Mouse (Mus musculus) embryonic stem cell, embryonic (primary cell): Measurements from ENCODE around the gene Alkbh3.

ENCODE experiments used
- CTCF ChIA-PET, 4 experiments: fragments of 300-600 bp in 2 of 4; fragments of 350-600 bp in 2 of 4; sonication (Branson Sonifier 250); formaldehyde crosslinking; loops; one replicate each; lab custom pipeline; 2022; ENCODE audit warnings: inconsistent platforms in 2 of 4; lab: Charles Lee
- POLR2A ChIA-PET, 4 experiments: fragments of 300-600 bp in 2 of 4; fragments of 350-600 bp in 2 of 4; sonication (Branson Sonifier 250); formaldehyde crosslinking; loops; one replicate each; lab custom pipeline; 2022; ENCODE audit warnings: antibody characterized with exemption in 4 of 4, inconsistent platforms in 1 of 4; lab: Charles Lee

Gene Alkbh3

DNA sequence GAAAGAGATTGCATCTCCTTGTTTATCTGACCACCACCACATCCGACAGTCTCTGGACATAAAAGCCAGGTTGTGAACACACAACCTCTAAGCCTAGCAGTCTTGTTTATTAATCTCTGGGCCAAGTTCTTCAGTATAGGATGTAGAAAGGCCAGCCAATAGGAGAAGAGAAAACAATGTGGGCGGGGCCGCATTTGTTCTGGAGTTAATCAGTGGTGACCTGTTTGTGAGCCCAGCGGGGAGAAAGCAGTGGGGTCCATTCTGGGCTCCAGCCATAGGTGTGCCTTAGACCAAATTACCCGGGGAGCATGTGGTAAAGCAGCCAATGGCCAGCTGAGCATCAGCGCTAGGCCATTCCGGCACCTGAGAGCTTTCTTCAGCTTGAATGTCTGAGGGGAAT lies 35.6 kb downstream of the Alkbh3 start:
- ChIA-PET CTCF (interaction anchor here in 2 of 4 experiments (1.5 to 2.0 kb wide), 2 partner anchors 27 to 31 kb away, joined by 6 to 8 read pairs; no protein-coding TSS in a partner anchor), POLR2A (interaction anchor here in 2 of 4 experiments (0.6 to 2.4 kb wide), 7 partner anchors 13 to 326 kb away, joined by 3 to 9 read pairs (median 5); partner anchors contain the start of gene Accs (in 1 of the 2))

- POLR2A ChIA-PET: interaction anchor here in 1 of 4 experiments (2.0 kb wide), 1 partner anchor 10 kb away, joined by 6 read pairs; no protein-coding TSS in a partner anchor
- CTCF ChIA-PET: no interaction called here
Observed at GRCm38 (mm10) chr2:93971647-93972046, 39.0 kb downstream of the Alkbh3 start.

DNA sequence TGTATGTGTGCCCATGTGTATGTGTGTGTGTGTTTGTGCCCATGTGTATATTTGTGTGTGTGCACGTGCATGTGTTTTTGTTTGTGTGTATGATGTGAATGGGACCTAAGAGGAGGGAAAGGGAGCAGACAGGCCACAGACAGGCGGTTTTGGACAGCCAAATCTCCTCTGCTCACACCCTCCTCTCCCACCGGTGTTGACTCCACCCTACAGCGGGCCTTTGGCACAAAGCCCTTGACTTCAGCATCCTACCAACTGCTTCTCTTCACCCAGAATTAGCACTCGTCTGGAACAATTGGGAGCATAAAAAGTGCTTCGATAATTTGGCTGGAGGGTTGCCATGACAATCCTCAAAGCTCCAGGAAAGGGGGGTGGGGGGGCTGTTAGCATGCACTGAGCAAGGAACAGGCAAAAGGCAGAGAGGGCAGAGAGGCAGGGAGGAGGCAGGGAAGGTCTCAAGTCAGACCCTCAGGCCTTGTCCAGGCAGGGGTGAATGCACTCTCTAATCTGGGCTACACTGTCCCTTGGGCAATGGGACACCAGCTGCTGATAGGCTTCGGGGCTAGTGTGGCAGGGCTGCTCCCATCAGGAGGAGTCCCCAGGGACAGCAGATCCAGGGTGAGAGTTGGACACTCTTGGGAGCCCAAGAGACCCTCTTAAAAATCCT lies 46.0 kb downstream of the Alkbh3 start:
- ChIA-PET CTCF (interaction anchor here in 3 of 4 experiments (0.6 to 1.6 kb wide), 4 partner anchors 11 to 750 kb away, joined by 3 to 4 read pairs (median 3); no protein-coding TSS in a partner anchor), POLR2A (interaction anchor here in 2 of 4 experiments (0.6 to 1.9 kb wide), 8 partner anchors 8 to 199 kb away, joined by 3 to 6 read pairs (median 3); no protein-coding TSS in a partner anchor)

GRCm38 (mm10) chr2:93963802-93964201 lies 46.8 kb downstream of the Alkbh3 start:
- ChIA-PET CTCF (no interaction called here), POLR2A (interaction anchor here in 1 of 4 experiments (0.6 to 0.9 kb wide), 2 partner anchors 9 to 36 kb away, joined by 3 read pairs; no protein-coding TSS in a partner anchor)

GRCm38 (mm10) chr2:93961716-93962115 lies 48.9 kb downstream of the Alkbh3 start:
- CTCF ChIA-PET: interaction anchor here in 2 of 4 experiments (1.3 to 1.5 kb wide), 2 partner anchors 15 kb away, joined by 3 to 4 read pairs; no protein-coding TSS in a partner anchor
- POLR2A ChIA-PET: interaction anchor here in 3 of 4 experiments (0.5 to 2.5 kb wide), 9 partner anchors 10 to 93 kb away, joined by 3 to 9 read pairs (median 4); partner anchors contain the start of gene Accsl (in 1 of the 3)

DNA sequence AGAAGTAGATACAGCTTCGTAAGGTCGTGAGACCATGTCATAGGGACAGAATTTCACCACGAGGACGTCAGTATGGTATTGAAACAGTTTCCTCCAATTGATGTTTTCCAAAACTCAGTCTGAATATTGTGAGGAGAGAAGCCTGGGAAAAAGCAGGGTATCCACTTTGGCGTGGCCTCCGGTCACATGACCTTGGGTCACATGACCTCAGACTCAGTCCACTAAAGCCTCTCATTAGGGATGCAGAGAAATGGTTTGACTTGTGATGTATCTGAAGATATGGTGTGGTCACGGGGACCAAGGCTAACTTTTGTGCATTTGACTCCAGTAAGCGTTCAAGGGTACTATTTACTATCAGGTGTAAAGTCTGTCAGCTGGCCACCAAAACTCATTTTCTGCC lies 51.3 kb downstream of the Alkbh3 start:
- ChIA-PET POLR2A (interaction anchor here in 1 of 4 experiments (0.5 kb wide), 1 partner anchor 26 kb away, joined by 4 read pairs; no protein-coding TSS in a partner anchor), CTCF (no interaction called here)

- CTCF ChIA-PET: interaction anchor here in 2 of 4 experiments (0.9 to 2.8 kb wide), 4 partner anchors 14 to 86 kb away, joined by 3 to 10 read pairs (median 6); no protein-coding TSS in a partner anchor
Observed at GRCm38 (mm10) chr2:93958216-93958615, 52.4 kb downstream of the Alkbh3 start.

DNA sequence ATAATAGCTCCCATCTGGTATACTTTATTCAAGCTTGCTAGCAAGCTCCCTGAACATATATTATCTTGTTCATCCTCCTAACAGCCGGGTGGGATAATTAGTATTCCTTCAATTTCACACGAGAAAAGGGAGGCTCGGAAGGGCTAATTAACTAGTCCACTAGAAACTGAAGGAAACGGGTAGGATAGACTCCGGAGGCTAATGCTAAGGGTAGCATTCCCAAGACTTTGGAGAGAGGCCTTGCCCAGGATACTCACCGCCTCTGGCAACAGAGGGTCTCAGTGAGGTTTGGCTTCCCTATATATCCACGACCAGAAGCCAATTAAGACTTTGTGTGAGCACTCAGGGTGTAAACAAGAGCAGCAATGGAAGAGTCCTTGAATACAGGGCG lies 52.8 kb downstream of the Alkbh3 start:
- POLR2A ChIA-PET: interaction anchor here (0.5 to 1.9 kb wide), 13 partner anchors 10 to 322 kb away, joined by 3 to 8 read pairs (median 4); partner anchors contain the start of genes Accsl (in 1 of the 4) and Hsd17b12 (in 1 of the 4)
- CTCF ChIA-PET: interaction anchor here in 3 of 4 experiments (0.5 to 2.8 kb wide), 5 partner anchors 13 to 171 kb away, joined by 3 to 10 read pairs (median 5); no protein-coding TSS in a partner anchor

More at GRCm38 (mm10) chr2:93958216-93958615, 52.4 kb downstream of the Alkbh3 start:
- POLR2A ChIA-PET: interaction anchor here in 2 of 4 experiments (0.6 to 1.8 kb wide), 7 partner anchors 10 to 65 kb away, joined by 3 to 6 read pairs (median 4); no protein-coding TSS in a partner anchor

DNA sequence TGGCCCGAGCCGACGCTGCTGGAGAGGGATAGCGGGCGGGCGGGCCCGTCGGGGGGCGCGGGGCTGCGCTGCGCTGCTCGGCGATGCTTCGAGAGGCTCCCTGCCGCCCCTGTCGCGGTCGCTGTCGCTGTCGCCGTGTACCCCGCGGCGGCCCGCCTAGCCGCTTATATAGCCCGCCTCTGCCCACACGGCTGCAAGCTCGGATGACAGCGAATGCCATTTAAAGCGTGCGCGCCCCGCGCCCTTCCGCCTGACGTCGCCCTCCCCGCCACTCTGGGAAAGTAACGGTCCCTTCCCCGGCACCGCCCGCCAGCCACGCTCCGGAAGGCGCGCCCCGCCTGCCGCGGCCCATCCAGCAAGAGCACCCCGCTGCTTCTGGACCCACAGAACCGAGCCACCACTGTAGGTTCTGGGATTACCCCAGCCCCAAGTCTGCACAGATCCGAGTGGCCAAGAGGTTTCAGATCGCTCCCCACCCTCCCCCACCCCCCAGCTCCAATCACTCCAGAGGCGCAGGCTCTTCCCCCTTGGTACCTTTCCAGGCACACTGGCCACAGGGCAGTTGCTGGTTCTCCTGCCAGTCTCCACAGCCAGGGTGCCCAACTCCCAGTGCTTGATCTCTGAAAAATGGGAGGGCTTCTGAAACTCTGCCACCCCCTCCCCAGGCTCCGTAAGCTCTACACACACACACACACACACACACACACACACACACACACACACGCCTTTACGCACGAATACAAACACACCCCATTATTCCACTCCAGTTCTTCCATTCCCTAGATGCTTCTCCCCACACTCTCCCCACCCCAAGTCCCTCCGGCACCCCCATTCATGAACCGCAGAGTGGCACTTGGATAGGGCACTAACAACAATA lies 53.5 kb downstream of the Alkbh3 start, which contains the start of gene Gm13889:
Gm13889 (minus strand) TSS at position 294 of the 877 bp plus-strand sequence.
- ChIA-PET POLR2A (interaction anchor here (0.5 to 1.9 kb wide), 24 partner anchors 8 to 449 kb away, joined by 3 to 8 read pairs (median 4); partner anchors contain the start of genes Accs (in 1 of the 4), Accsl (in 1 of the 4), Hsd17b12 (in 1 of the 4) and Ttc17 (in 1 of the 4)), CTCF (interaction anchor here (0.5 to 2.8 kb wide), 13 partner anchors 13 to 330 kb away, joined by 3 to 10 read pairs (median 3); partner anchors contain the start of genes Accs (in 1 of the 4) and Accsl (in 1 of the 4))

GRCm38 (mm10) chr2:93956331-93956801 lies 54.2 kb downstream of the Alkbh3 start:
- POLR2A ChIA-PET: interaction anchor here (0.6 to 1.9 kb wide), 19 partner anchors 9 to 450 kb away, joined by 3 to 8 read pairs (median 4); partner anchors contain the start of genes Accs (in 2 of the 4), Accsl (in 1 of the 4), Hsd17b12 (in 1 of the 4) and Ttc17 (in 1 of the 4)
- CTCF ChIA-PET: interaction anchor here (0.5 to 2.8 kb wide), 13 partner anchors 12 to 348 kb away, joined by 3 to 10 read pairs (median 4); partner anchors contain the start of genes Accs (in 1 of the 4) and Accsl (in 1 of the 4)

GRCm38 (mm10) chr2:93955886-93956285 lies 54.7 kb downstream of the Alkbh3 start:
- ChIA-PET CTCF (interaction anchor here (0.6 to 2.8 kb wide), 12 partner anchors 12 to 754 kb away, joined by 3 to 10 read pairs (median 4); partner anchors contain the start of gene Accsl (in 1 of the 4)), POLR2A (interaction anchor here in 3 of 4 experiments (0.6 to 1.9 kb wide), 19 partner anchors 10 to 451 kb away, joined by 3 to 8 read pairs (median 3); partner anchors contain the start of genes Accs (in 2 of the 3), Hsd17b12 (in 1 of the 3) and Ttc17 (in 1 of the 3))

GRCm38 (mm10) chr2:93954781-93955578 lies 55.6 kb downstream of the Alkbh3 start:
- POLR2A ChIA-PET: interaction anchor here (0.6 to 2.4 kb wide), 20 partner anchors 9 to 1754 kb away, joined by 3 to 9 read pairs (median 3); no protein-coding TSS in a partner anchor
- CTCF ChIA-PET: interaction anchor here in 2 of 4 experiments (0.6 to 2.0 kb wide), 7 partner anchors 11 to 753 kb away, joined by 3 to 8 read pairs (median 4); no protein-coding TSS in a partner anchor

DNA sequence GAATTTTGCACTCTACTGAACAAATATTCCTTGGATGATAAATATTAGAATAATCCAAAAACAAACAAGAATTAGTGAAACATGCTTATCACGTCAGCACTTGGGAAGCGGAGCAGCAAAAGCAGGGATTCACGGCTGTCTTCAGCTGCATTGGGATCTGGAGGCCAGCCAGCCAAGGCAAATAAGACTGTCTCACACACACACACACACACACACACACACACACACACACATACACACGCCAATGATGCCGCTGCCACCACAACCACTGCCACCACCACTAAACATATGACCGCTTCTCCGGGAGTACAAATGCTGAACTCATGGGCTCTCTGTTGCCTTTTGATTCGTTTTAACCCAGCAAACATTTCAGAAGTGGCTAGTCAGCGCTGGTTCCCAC lies 56.9 kb downstream of the Alkbh3 start:
- ChIA-PET CTCF (interaction anchor here in 3 of 4 experiments (0.6 to 2.0 kb wide), 4 partner anchors 9 to 143 kb away, joined by 3 to 8 read pairs (median 4); no protein-coding TSS in a partner anchor), POLR2A (interaction anchor here in 3 of 4 experiments (0.6 to 2.4 kb wide), 6 partner anchors 9 to 209 kb away, joined by 3 to 9 read pairs (median 3); no protein-coding TSS in a partner anchor)

DNA sequence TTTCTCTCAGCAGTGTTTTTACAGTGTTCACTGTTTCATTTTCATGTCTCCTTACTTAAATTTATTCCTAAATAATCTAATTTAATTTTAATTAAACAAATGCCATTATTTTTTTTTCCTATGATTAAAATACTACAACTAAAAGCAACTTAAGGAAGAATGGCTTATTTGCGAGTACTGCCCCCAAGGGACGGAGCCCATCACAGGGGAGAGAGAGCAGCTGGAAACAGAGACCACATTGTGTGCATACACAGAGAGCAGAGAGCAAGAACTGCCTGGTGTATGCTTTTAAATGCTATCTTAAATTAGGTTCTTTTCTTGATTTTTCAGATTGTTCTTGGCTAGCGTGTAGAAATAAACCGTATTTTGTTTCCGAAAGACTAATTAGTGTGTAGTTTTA lies 63.6 kb downstream of the Alkbh3 start:
- POLR2A ChIA-PET: interaction anchor here in 2 of 4 experiments (0.6 to 0.9 kb wide), 2 partner anchors 10 to 73 kb away, joined by 3 read pairs; no protein-coding TSS in a partner anchor
- CTCF ChIA-PET: no interaction called here

DNA sequence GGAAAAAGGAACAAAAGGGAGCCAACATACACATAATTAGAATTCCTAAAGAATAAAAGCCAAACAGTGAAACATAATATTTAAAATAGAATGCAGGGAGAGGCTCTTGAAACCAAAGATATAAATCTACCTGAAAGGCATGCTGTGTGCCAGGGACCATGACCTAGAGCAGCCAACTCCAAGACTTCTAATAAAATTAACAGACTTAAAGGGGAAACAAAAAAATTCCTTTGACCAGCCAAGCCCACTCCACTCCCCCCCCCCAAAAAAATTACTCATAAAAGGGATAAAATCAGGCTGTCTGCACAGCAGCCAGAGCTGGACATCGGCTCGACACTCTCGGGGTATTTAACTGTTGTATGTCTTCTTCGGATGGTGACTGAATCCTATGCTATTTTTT lies 65.8 kb downstream of the Alkbh3 start:
- ChIA-PET CTCF (interaction anchor here (0.6 to 2.4 kb wide), 46 partner anchors 9 to 161 kb away, joined by 3 to 28 read pairs (median 4); partner anchors contain the start of genes Accs (in 3 of the 4), Accsl (in 3 of the 4) and Gm13889 (in 1 of the 4)), POLR2A (interaction anchor here in 3 of 4 experiments (0.6 to 5.5 kb wide), 14 partner anchors 8 to 76 kb away, joined by 3 to 94 read pairs (median 4); partner anchors contain the start of gene Accsl (in 3 of the 3))
